Comparison of ENCODE assay signal across 22 mouse cellular contexts in the genomic region with DNA sequence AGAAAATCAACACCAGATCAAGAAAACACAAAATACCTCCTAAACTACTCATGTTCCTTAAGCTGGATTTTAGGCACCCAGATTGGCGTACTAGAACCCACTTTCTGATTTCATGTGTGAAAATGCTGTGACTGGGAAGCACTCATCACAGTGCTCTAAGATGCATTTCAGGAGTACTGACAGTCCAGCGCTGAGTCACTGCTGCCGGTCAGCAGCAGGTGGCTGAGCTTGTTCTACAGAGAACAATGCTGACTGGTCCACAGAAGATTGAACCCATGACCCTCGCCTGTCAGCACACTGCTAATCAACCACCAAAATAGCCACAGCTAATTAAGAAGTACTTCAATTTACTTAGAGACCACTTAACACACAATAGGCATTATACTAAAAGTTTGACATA.
"Had no signal": no experiment of that assay in that cellular context is flagged by ENCODE, and none has a peak within 500 bp of the region (broad histone marks: within the 10 kb centered on the region; RNA-seq: fewer than 3 reads in every experiment).

No protein-coding gene starts in this region.

- H3K4me2 ChIP-seq: limb, embryonic 12.5 days; limb, embryonic 15.5 days; liver, embryonic 11.5 days; lung, embryonic 15.5 days; midbrain, embryonic 13.5 days; neural tube, embryonic 12.5 days; neural tube, embryonic 15.5 days; stomach, embryonic 15.5 days had no signal

- H3K4me3 ChIP-seq: limb, embryonic 12.5 days; limb, embryonic 15.5 days; lung, embryonic 15.5 days; megakaryocyte, embryonic 14.5 days; midbrain, embryonic 10.5 days; midbrain, embryonic 13.5 days; neural tube, embryonic 12.5 days; neural tube, embryonic 15.5 days; stomach, embryonic 15.5 days had no signal

- H3K27ac ChIP-seq: limb, embryonic 12.5 days; limb, embryonic 15.5 days; liver, embryonic 14.5 days; lung, embryonic 15.5 days; midbrain, embryonic 10.5 days; midbrain, embryonic 13.5 days; neural tube, embryonic 12.5 days; neural tube, embryonic 15.5 days; stomach, embryonic 15.5 days had no signal

- H3K36me3 ChIP-seq: stomach, embryonic 15.5 days had no signal

- DNase-seq: kidney, adult 18-20 months; kidney, adult 9 months; kidney, postnatal 14 days; kidney, postnatal 4 days; left cerebral cortex, postnatal 4 days; liver, postnatal 0 days; lung, postnatal 10 days; lung, postnatal 36 days; right cerebral cortex, postnatal 14 days; right cerebral cortex, postnatal 4 days; thymus, postnatal 36 days had no signal

- H3K9me3 ChIP-seq: limb, embryonic 12.5 days; limb, embryonic 15.5 days; lung, embryonic 15.5 days; megakaryocyte, embryonic 14.5 days; midbrain, embryonic 10.5 days; midbrain, embryonic 13.5 days; neural tube, embryonic 12.5 days; neural tube, embryonic 15.5 days; stomach, embryonic 15.5 days had no signal

- H3K9ac ChIP-seq: limb, embryonic 12.5 days; limb, embryonic 15.5 days; liver, embryonic 14.5 days; liver, postnatal 0 days; lung, embryonic 15.5 days; midbrain, embryonic 13.5 days; neural tube, embryonic 12.5 days; neural tube, embryonic 15.5 days; stomach, embryonic 15.5 days had no signal

- H3K4me1 ChIP-seq: stomach, embryonic 15.5 days had no signal

- H3K27me3 ChIP-seq: limb, embryonic 12.5 days; limb, embryonic 15.5 days; lung, embryonic 15.5 days; megakaryocyte, embryonic 14.5 days; midbrain, embryonic 13.5 days; neural tube, embryonic 12.5 days; neural tube, embryonic 15.5 days; stomach, embryonic 15.5 days had no signal

- ATAC-seq: liver, postnatal 0 days; midbrain, embryonic 13.5 days had no signal
